Mouse (Mus musculus) yolk sac, embryonic 10.5 days (tissue): ENCODE results near the gene Gm21970.

Source experiments
- DNase-seq: peaks from one replicate; pipeline ENCODE4 v3.0.0-alpha.2; 2017; ENCODE audit warnings: low spot score

Gene Gm21970

DNA sequence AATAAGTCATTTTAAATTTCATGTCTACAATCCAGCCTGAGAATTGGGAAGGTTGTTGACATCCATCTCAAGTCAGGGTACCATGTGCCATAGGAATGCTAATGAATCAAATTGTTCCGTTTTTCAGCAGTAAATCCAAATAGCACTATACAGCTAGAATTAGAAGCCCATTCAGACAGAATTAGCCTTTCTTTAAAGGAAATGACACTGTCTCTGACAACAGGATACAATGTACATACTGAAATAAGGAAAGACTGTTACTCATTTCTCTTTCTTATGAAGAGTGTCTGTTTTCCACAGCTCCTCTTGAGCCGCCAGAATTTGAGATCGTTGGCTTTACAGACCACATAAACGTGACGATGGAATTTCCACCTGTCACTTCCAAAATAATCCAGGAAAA lies at the start of gene Gm21970:
TSS of gene Gm21970 (plus strand) at position 301 of the 400 bp plus-strand sequence.
- no peak for DNase-seq

DNA sequence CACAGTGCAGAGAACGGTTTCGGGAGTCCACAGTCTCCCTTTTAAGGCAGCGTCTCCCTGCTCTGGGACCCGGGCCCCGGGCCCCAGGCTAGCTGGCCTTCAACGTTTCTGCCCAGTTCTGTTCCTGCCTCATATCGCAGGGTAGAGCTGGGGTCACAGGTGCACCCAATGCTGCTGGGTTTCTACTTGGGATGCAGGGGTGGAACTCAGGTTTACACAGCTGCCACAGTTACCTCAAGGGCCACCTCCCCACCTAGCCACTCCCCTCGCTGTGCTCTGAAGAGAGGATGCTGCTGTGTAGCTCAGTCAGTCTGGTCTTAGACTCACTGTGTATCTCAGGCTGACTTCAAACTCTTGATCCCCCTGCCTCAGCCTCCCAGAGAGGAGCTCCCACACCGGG lies 45.0 kb upstream of the Gm21970 start:
- DNase-seq = no peak

DNA sequence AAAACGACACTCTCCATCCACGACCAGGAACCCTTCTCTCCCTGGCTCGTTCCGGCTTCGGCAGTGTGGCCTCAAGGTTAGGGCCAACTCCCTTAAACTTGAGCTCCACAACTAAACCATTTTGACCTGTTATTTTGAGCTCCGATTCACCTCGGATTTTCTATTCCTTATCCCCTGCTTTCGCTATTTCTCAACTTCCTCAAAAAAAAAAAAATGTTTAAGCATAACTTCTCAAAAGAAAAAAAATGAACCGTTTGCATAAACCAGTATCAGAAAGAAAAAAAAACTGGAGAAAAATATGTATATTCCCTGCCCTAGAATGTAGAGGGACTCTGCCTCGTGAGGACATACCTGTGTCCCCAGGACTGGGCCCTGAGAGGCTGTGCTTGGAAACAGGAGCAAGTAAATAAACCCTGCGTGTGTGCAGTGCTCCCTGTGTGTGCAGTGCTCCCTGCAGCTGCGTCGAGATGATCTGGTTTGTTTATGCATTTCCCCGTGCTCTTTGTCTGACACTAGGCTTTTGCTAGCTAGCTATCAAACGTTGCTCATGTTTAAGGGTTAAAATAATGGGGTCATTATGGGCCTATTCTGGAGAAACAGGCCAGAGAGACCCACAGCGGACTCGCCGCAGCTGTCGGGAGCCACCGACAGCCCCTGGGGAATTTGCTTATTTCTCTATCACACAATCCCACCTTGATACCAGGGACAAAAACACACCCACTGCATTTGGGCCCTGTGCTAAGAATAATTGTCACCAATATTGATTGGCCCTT lies 43.8 kb upstream of the Gm21970 start:
- no peak for DNase-seq

DNA sequence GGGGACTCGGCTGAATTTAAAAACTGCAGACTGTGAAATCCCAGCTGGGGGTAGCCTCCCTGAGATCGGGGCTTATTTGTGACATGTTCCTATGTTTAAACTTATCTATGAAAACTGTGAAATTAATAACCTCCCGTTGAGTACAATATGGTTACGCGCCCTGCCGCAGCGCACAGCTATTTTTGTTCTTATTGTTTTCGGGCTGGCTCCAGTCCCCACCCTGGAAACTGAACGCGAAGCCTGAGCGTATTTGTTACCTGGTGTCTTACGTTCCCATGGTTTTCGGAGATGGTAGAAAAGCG lies 43.3 kb upstream of the Gm21970 start:
- DNase-seq = no peak

DNA sequence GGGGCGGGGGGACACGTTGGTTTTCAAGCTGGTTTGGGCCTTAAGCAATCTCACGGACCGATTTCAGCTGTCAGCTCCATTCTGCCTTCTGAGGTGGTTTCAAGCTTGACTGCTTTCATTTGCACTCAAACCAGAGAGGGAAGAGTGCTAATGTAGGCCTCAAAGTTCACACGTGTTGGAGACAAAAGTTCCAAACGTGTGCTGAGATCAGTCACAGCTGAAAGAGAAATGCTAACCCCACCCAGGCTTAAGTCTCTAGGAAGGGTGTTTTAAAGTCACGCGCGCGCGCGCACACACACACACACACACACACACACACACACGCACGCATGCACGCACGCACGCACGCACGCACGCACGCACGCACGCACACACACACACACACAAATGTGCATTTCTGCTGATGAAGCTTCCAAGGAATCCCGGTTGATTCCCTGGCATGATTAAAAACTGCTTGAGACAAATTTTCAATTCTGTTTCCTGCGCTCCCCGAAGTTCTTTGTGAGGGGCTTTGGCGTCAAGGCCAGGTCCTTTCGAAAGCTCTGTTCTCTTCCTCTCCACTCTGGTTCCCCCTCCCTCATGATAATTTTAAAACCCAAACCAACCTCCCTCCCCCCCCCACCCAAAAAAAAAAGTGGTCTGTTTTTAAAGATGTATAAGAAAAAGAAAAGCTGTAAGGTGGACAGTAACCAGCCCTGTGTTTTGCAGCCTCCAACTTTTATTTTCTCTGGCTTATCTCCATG lies 42.8 kb upstream of the Gm21970 start:
- no peak for DNase-seq

DNA sequence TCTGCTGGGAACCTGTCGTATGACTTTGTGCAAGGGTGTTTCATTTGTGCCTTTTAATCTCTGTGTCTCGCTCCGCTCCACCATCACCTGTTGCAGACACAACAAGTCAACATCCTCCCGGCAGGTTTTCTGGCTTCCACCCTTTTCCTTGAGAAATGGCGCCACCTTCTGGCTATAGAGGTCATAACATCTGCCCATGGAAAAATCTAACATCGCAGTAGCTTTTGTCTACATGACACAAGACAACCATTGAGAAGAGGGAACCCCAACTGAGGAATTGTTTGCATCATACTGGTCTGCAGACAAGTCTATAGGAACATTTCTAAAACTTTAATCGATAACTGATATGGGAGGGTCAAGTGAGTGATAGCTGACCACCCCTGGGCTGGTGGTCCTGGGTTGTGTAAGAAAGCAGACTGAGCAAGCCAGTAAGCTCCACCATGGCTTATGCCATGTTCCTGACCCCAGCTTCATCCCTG lies 39.4 kb upstream of the Gm21970 start:
- peak; percentile 61 for DNase-seq

DNA sequence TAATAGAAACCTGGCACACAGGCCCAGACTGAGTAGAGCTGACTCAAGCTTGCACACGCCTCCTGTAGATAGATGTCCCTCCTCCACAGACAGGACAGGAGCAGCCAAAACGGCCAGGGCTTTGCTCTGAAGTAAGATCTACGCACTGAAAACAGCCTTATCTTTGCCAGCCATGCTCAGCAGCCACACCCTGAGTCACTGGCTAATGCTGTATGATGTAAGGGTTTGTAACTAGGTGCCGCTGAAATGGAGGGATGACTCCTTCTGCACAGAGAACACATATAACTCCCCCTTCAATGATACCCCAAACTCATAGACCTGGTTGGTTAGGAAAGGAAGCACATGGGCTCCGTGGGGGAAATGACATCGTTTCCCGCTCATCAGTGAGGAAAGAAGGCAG lies 38.8 kb upstream of the Gm21970 start:
- DNase-seq = peak; percentile 23

DNA sequence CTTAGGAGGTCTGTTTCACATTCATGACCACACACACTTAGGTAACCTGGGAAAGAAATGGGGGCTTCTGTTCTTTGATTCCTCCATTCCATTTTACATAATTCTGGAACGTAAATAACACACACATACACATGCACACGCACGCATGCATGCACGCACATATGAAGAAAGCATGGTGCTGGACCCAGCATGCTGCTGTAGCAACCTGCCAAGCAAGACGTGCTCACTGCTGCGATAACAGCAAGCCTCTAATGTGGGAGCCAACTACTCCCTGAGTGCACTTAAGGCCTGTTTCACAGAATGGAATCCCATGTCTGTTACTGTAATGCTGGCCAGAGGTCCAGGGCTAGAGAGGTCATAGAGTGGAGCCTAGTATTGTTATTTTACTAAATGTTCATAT lies 38.3 kb upstream of the Gm21970 start:
- DNase-seq = no peak

DNA sequence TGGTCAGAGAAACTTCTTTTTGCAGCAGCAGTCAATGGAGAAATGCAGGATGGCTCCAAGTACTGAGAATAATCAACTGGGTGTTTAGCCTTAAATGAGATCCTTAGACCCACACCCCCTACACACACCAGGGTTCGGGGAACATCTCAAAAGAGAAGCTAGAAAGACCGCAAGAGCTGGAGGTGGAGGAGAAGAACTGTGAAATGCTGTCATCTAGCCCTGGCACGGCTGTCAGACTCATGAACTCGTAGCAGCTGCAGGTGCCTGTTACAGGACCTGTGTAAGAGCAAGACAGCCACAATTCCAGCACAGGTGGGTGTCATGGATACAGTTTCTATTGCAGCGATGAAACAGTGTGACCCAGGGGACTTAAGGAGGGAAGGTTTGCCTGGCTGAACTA lies 37.9 kb upstream of the Gm21970 start:
- DNase-seq = no peak

DNA sequence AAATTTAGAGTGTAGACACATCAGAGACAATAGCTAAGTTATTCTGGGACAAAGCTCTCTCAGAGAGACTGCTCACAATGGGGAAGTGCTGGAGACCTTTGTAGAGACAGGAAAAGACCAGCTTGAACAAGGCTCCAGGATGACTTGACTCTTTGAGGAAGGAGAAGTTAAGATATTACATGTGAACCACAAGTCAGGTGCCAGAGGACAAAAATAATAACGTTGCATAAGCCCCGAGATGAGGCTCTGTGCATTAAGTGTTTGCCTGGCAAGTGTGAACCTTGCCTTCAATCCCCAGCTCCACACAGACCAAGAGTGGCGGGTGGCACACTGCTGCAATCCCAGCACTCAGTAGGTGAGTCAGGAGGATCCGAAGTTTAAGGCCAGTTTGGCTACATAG lies 36.9 kb upstream of the Gm21970 start:
- DNase-seq = no peak

DNA sequence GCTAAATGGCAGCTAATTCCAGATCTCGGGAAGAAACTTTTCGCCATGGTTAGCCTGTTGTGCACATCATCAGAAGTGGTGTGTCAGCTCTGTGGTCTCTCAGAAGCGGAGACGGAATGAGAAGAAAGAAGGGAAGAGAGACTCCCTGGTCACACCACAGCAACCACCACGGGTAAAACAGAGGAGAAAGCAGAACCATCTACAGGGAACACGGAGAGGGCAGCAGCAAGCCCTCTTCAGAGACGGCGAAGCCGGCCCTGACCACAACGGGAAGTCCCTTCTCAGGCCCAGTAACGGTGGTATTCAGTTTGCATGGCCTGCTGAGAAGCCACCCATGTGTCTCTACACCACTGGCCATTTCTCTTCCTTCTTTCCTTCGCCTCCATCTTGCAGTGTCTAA lies 36.4 kb upstream of the Gm21970 start:
- no peak for DNase-seq

DNA sequence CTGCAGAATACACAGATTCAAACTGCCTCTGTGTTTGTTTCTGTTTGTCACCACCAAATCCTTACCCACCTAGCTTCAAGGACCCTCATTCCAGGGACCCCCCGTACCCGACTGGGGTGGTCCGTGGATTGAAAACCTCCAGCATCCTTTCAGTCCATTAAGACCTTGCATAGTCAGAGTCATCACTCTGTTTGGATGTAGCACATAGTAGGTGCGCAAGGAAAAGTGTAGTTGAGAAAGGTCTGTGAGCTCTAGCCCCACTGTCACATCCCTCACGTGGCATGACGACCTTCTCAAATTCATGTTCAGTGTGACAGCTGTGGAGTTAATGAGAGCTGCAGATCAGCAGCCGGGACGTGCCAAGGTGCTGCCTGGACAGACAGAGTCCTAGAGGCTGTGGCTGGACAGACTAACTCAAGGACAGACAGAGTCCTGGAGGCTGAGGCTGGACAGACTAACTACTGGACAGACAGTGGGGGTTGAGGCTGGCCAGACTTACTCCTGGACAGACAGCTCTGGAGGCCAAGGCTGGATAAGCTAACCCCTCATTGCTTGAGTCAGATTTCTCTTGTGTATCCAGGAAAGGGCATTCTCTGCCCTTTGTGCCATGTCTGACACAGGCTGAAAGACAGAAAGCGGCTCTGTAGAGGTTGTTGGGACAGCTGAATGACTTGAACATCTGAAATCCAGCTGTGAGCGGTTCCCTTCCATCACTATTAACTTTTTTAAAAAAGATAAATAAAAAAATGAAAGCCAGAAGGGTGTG lies 34.6 kb upstream of the Gm21970 start:
- no peak for DNase-seq

DNA sequence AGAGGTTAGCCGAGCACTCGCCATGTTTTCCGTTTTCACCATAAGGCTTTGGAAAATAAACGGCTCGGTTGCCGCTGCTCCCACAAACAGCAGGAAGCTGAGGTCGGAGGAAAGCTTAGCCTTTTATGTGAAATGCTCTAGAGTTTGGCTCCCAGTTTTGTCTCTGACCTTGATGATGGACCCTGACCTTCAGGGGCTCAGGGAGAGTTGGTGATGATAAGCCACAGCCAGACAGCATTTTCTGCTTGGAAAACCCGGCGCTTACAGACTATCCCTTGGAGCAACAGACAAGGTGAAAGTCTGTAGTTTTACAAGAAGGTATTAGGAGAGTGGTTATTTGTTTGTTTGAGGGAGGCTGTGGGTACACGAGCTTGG lies 34.0 kb upstream of the Gm21970 start:
- peak; percentile 32 for DNase-seq

DNA sequence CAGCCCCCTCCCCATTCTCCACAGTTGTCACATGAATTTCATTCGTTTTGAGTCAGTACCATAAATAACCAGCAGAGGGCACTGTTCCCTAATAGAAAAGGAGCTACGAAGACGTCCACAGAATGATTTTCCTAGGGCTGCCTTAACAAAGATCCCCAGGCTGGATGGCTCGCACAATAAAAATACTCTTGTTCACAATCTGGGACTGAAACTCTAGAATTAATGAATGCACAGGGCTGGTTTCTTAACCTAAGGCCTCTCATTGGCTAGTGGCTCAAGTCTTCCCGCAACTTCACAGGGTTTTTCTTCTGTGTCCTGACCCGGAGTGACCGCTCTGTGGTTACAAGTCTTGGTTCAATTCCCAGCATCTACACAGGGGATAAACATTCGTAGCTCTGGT lies 33.0 kb upstream of the Gm21970 start:
- peak; percentile 59 for DNase-seq

DNA sequence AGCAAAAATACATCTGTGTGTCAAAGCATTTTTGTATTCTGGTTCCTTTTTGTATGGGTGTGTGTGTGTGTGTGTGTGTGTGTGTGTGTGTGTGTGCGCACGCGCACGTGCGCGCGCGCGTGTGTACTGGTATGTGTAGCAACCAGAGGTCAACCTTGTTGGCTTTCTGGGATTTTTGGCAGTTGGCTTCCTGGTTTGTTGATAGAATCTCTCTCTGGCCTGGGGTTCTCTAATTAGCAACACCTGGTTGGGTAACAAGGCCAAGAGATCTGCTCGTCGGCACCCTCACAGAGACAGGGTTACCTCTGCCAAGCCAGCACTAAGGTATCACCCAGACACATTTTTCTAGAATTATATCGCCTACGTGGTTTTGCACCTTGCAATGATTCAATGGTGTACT lies 32.0 kb upstream of the Gm21970 start:
- DNase-seq = no peak

DNA sequence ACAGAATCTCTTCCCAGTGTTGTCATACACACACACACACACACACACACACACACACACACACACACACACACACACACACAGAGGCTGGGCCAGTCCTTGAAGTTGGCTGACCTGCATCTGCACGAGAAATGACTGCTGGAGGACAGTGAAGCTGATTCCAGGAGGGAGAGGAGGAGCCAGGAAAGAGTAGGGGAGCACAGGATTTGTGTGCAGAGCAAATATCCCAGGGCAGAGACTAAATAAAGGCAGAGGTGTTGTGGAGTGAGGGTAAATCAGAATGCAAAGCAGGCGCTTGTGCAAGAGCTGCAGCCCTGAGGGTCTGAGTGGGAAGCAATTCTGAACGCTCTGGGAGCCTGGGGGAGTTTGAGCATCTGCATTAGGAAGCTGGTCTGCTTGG lies 31.4 kb upstream of the Gm21970 start:
- peak; percentile 47 for DNase-seq

DNA sequence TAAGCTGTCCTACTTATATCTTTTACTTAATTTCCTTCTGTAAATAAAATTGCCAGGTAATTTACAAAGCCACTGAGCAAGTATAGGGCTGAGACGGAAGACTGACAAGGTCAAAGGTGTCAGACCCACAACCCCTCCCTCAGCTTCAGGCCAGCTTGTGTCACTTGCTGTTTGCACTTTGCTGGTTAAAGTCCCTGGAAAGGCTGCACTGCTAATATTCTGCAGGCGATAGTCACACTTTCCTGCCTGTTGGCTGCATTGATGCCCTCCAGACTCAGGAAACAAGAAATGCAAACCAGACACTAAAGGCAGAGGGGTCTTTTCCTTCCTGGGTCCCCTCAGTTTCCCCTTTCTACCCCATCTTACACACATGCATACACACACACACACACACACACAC lies 29.5 kb upstream of the Gm21970 start:
- DNase-seq = peak; percentile 61

DNA sequence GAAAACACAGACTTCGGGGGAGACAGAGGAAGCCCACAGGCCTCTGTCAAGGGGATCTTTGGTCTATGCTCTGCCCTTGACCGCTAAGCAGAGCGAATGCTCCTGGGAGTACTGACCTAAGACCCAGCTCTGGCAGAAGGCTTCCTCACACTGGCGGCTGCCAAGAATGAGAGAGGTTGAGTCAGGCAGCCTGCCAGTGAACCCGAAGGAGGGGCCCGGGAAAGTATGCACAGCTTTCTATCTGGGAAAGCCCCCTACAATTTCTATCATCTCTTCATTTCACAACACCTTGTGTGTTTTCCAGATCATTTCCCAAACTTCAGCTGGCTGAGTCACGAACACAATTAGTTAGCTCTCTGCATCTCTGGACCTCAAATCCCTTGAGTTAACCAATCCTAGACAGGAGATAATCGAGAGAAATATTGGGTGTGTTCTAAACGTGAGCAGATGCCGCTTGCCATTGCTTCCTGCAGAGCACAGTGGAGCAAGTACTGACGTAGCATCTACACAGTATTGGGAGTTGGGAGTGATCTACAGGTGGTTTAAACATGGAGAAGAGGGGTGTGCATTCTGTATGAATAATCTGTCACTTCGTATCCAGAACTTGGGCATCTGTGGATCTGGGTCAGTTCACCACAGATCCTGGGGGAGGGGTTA lies 28.8 kb upstream of the Gm21970 start:
- DNase-seq = no peak

DNA sequence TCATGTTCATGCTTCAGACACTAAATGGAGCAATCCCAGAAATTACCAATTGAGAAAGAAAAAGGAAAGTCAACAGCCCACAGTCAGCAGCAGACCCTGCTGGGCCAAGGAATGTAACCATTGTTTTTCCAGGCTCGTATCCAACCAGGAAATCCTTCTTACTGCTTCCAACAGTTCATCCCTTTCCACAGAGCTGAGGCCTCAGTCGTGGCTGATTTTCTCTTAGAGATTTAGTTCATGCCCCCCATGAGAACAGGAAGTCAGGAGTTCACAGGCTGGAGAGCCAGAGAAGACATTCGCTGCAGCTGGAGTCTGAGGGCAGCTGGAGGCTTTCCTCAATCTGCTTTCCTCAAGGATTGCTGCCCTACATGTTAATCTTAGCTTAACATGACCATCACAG lies 28.0 kb upstream of the Gm21970 start:
- no peak for DNase-seq

DNA sequence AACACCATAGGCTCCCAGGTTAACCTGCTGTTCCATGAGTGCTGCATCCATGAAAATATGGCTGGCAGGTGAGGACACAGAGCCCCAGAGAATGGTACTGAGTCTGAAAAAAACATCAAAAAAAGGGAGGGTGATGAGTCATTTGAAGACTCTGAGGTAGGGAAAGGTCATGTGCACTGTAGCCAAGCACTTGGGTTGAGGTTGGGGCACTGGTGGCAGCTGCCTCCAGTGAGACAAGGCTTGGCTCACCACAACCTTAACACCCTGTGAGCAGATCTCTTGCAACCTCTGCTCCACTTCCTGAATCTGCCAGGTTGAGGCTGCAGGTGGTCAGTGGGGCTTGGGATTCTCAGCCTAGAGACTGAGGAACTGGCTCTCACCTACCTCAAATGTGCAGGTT lies 25.0 kb upstream of the Gm21970 start:
- DNase-seq = no peak

DNA sequence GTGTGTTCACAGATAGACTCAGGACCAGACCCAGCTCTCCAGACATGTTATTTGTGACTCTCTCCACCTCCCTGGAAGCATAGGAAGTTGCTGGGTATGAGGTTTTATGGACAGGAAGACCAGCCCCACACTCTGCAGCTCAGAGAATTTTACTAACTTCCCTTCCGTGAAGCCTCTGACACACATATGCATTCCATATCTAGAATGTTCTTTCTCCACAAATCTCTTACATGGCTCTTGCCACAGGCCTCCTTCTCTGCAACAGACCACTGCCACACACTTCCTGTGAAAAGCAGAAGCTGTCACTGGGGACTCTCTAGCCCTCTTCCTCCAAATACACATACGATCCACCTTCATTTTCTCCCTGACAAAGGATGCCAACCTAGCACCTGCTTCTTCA lies 24.5 kb upstream of the Gm21970 start:
- DNase-seq = no peak
